Mouse (Mus musculus) B cell, adult 2 months (primary cell): ENCODE measurements around the gene Vnn3.

Experiments
- DNase-seq, 2 experiments: peaks; one replicate each; pipeline ENCODE4 v3.0.0; 2022

Vnn3 gene

GRCm38 (mm10) chr10:23894601-23895349, 43.5 kb downstream of the Vnn3 start, which contains the start of gene Vnn1:
TSS of gene Vnn1 (plus strand) at chr10:23894688.
- DNase-seq, result no peak

GRCm38 (mm10) chr10:23895376-23895775, 44.1 kb downstream of the Vnn3 start:
- DNase-seq, result no peak

DNA sequence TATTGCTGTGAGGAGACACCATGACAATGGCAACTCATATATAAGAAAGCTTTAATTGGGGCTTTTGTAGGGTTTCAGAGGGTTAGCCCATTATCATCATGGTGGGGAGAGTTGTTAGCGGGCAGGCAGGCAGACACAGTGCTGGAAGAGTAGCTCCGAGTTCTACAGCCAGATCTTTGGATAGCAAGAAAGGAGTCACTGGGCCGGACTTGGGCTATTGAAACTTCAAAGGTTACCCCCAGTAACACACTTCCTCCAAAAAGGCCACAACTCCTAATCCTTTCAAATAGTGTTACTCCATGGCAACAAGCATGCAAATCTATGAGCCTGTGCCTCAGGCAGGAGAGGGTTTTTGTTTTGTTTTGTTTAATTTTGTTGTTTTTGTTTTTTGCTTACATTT, 49.9 kb downstream of the Vnn3 start:
- no peak for DNase-seq

GRCm38 (mm10) chr10:23905661-23906060, 54.4 kb downstream of the Vnn3 start:
- DNase-seq, result no peak
